Mouse (Mus musculus): ENCODE measurements around the gene Notch2. TPM values are rescaled to one million over a fixed set of nuclear protein-coding genes. Genes with fewer than 3 reads are reported as not detected.

Gene Notch2
- polyA plus RNA-seq, 1 experiment, result 22.9 TPM

- peaks cover 4% of the 10 kb centered on the region for H3K4me1 ChIP-seq (ENCODE audit: control insufficient read depth, insufficient read depth, low read length)
- 7% methylated on average over 2 of the region's 2 CpGs for WGBS
- H3K27ac ChIP-seq (ENCODE audit: control insufficient read depth, insufficient read depth, low read depth, low read length, poor library complexity), result no peak overlapping the region
- no peak overlapping the region for H3K4me3 ChIP-seq (replicated peaks; ENCODE audit: control insufficient read depth, low read depth, low read length)
- TF ChIP-seq CTCF (IDR thresholded peaks at IDR 0.05; ENCODE audit: control insufficient read depth, insufficient read depth, low read length) (no peak), POLR2A (IDR thresholded peaks at IDR 0.05; ENCODE audit: borderline replicate concordance, control insufficient read depth, low read depth, low read length) (no peak)
Observed at GRCm38 (mm10) chr3:98157073-98157472, 143.7 kb downstream of the Notch2 start.

GRCm38 (mm10) chr3:98157585-98157984 is 144.3 kb downstream of the Notch2 start:
- 19% methylated on average over 2 of the region's 2 CpGs for WGBS
- no peak overlapping the region for H3K4me3 ChIP-seq (replicated peaks; ENCODE audit: control insufficient read depth, low read depth, low read length)
- H3K27ac ChIP-seq (ENCODE audit: control insufficient read depth, insufficient read depth, low read depth, low read length, poor library complexity), result no peak overlapping the region
- peaks cover 4% of the 10 kb centered on the region for H3K4me1 ChIP-seq (ENCODE audit: control insufficient read depth, insufficient read depth, low read length)
- no peak for TF ChIP-seq CTCF (IDR thresholded peaks at IDR 0.05; ENCODE audit: control insufficient read depth, insufficient read depth, low read length)
- TF ChIP-seq POLR2A (IDR thresholded peaks at IDR 0.05; ENCODE audit: borderline replicate concordance, control insufficient read depth, low read depth, low read length), result no peak

- Histone ChIP-seq H3K4me3 (replicated peaks; ENCODE audit: control insufficient read depth, low read depth, low read length) (no peak overlapping the region), H3K4me1 (ENCODE audit: control insufficient read depth, insufficient read depth, low read length) (peaks cover 4% of the 10 kb centered on the region), H3K27ac (ENCODE audit: control insufficient read depth, insufficient read depth, low read depth, low read length, poor library complexity) (no peak overlapping the region)
- WGBS, result 81% methylated on average over 4 of the region's 4 CpGs
- TF ChIP-seq CTCF (IDR thresholded peaks at IDR 0.05; ENCODE audit: control insufficient read depth, insufficient read depth, low read length) (no peak), POLR2A (IDR thresholded peaks at IDR 0.05; ENCODE audit: borderline replicate concordance, control insufficient read depth, low read depth, low read length) (no peak)
Observed at GRCm38 (mm10) chr3:98158646-98159045, 145.3 kb downstream of the Notch2 start.

- 76% methylated on average over 4 of the region's 4 CpGs for WGBS
- no peak overlapping the region for H3K27ac ChIP-seq (ENCODE audit: control insufficient read depth, insufficient read depth, low read depth, low read length, poor library complexity)
- H3K4me3 ChIP-seq (replicated peaks; ENCODE audit: control insufficient read depth, low read depth, low read length), result no peak overlapping the region
- TF ChIP-seq CTCF (IDR thresholded peaks at IDR 0.05; ENCODE audit: control insufficient read depth, insufficient read depth, low read length) (no peak), POLR2A (IDR thresholded peaks at IDR 0.05; ENCODE audit: borderline replicate concordance, control insufficient read depth, low read depth, low read length) (no peak)
- H3K4me1 ChIP-seq (ENCODE audit: control insufficient read depth, insufficient read depth, low read length), result peaks cover 4% of the 10 kb centered on the region
Observed at GRCm38 (mm10) chr3:98159289-98159688, 146.0 kb downstream of the Notch2 start.

DNA sequence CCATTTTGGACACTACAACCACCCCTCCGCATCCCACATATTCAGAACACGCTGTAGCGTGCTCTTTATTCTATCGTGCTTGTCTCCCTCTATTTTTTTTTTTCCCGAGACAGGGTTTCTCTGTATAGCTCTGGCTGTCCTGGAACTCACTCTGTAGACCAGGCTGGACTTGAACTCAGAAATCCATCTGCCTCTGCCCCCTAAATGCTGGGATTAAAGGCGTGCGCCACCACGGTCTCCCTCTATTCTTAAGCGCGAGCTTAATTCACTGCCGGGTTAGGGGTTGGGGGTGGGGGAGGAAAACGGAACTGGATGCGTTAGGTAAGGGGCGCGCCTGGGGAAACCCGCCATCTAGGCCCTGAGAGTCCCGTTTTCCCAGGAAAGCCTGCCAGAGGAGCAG is 147.0 kb downstream of the Notch2 start, which contains the start of gene Adam30:
Gene Adam30 (plus strand): TSS at position 301 of the 400 bp plus-strand sequence.
- TF ChIP-seq CTCF (IDR thresholded peaks at IDR 0.05; ENCODE audit: control insufficient read depth, insufficient read depth, low read length) (no peak), POLR2A (IDR thresholded peaks at IDR 0.05; ENCODE audit: borderline replicate concordance, control insufficient read depth, low read depth, low read length) (no peak)
- WGBS, result 92% methylated on average over 17 of the region's 17 CpGs

GRCm38 (mm10) chr3:98178340-98178739 is 165.0 kb downstream of the Notch2 start:
- TF ChIP-seq POLR2A (IDR thresholded peaks at IDR 0.05; ENCODE audit: borderline replicate concordance, control insufficient read depth, low read depth, low read length), result no peak
- no peak for TF ChIP-seq CTCF (IDR thresholded peaks at IDR 0.05; ENCODE audit: control insufficient read depth, insufficient read depth, low read length)
- 69% methylated on average over 4 of the region's 4 CpGs for WGBS

More for the DNA sequence above, 147.0 kb downstream of the Notch2 start, which contains the start of gene Adam30:
- H3K4me3 ChIP-seq (replicated peaks; ENCODE audit: control insufficient read depth, low read depth, low read length), result no peak within 1 kb of the TSS
- H3K4me1 ChIP-seq (ENCODE audit: control insufficient read depth, insufficient read depth, low read length), result peaks cover 4% of the 10 kb centered on the region
- H3K27ac ChIP-seq (ENCODE audit: control insufficient read depth, insufficient read depth, low read depth, low read length, poor library complexity), result no peak within 1 kb of the TSS

DNA sequence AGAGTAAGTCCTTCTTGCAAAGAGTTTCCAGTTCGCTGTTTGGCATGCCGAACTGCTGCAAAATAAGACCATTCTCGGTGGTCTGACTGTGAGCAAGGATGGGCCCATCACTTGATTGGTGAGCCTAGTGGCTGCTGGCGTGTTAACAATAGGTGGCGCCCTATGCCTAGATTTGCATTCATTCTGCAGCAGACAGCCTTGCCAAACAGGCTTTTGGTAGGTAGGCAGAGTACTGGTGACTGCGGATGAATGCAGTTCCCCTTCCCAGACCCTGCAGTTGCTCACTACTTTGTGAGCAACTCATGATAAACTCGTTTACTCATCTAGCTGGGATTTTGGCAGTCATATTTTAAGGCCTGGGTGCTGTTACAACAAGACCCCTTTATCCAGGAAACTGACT is 167.5 kb downstream of the Notch2 start:
- TF ChIP-seq POLR2A (IDR thresholded peaks at IDR 0.05; ENCODE audit: borderline replicate concordance, control insufficient read depth, low read depth, low read length) (no peak), CTCF (IDR thresholded peaks at IDR 0.05; ENCODE audit: control insufficient read depth, insufficient read depth, low read length) (peak; percentile 41)
- Histone ChIP-seq H3K4me1 (ENCODE audit: control insufficient read depth, insufficient read depth, low read length) (no peaks in the 10 kb centered on the region), H3K4me3 (replicated peaks; ENCODE audit: control insufficient read depth, low read depth, low read length) (no peak overlapping the region), H3K27ac (ENCODE audit: control insufficient read depth, insufficient read depth, low read depth, low read length, poor library complexity) (no peak overlapping the region)
- WGBS, result 43% methylated on average over 7 of the region's 7 CpGs

More at GRCm38 (mm10) chr3:98178340-98178739, 165.0 kb downstream of the Notch2 start:
- no peak overlapping the region for H3K4me3 ChIP-seq (replicated peaks; ENCODE audit: control insufficient read depth, low read depth, low read length)
- H3K4me1 ChIP-seq (ENCODE audit: control insufficient read depth, insufficient read depth, low read length), result no peaks in the 10 kb centered on the region
- H3K27ac ChIP-seq (ENCODE audit: control insufficient read depth, insufficient read depth, low read depth, low read length, poor library complexity), result no peak overlapping the region

- 74% methylated on average over 10 of the region's 10 CpGs for WGBS
- no peak overlapping the region for H3K27ac ChIP-seq (ENCODE audit: control insufficient read depth, insufficient read depth, low read depth, low read length, poor library complexity)
- H3K4me3 ChIP-seq (replicated peaks; ENCODE audit: control insufficient read depth, low read depth, low read length), result no peak overlapping the region
- TF ChIP-seq POLR2A (IDR thresholded peaks at IDR 0.05; ENCODE audit: borderline replicate concordance, control insufficient read depth, low read depth, low read length), result no peak
- TF ChIP-seq CTCF (IDR thresholded peaks at IDR 0.05; ENCODE audit: control insufficient read depth, insufficient read depth, low read length), result no peak
- H3K4me1 ChIP-seq (ENCODE audit: control insufficient read depth, insufficient read depth, low read length), result no peaks in the 10 kb centered on the region
Observed at GRCm38 (mm10) chr3:98185163-98185714, 171.9 kb downstream of the Notch2 start.

Data from bone marrow, adult 2 months (tissue).